Mouse (Mus musculus): Measurements from ENCODE around the gene Gadd45gip1. TPM values are rescaled to one million over a fixed set of nuclear protein-coding genes. Genes with fewer than 3 reads are reported as not detected.
"Not testable (repeated sequence)": the region's sequence is repeated elsewhere in the genome, so short reads cannot be mapped to it uniquely, and the experiment has no call there.

The Gadd45gip1 gene
- total RNA-seq, 1 experiment from 2014 or later, result 56.5 TPM

GRCm38 (mm10) chr8:84825636-84826035 is 5.7 kb upstream of the Gadd45gip1 start:
- peak; percentile 65 for ATAC-seq (replicated peaks; ENCODE audit: low read depth, poor library complexity, severe bottlenecking)

GRCm38 (mm10) chr8:84826518-84826917 is 4.8 kb upstream of the Gadd45gip1 start:
- ATAC-seq (replicated peaks; ENCODE audit: low read depth, poor library complexity, severe bottlenecking), result not testable (repeated sequence)

- ATAC-seq (replicated peaks; ENCODE audit: low read depth, poor library complexity, severe bottlenecking), result peak; percentile 76
Measured at GRCm38 (mm10) chr8:84832034-84832717, 854 bp downstream of the Gadd45gip1 start.

GRCm38 (mm10) chr8:84832759-84833742 is 1.7 kb downstream of the Gadd45gip1 start:
- no peak for ATAC-seq (replicated peaks; ENCODE audit: low read depth, poor library complexity, severe bottlenecking)

DNA sequence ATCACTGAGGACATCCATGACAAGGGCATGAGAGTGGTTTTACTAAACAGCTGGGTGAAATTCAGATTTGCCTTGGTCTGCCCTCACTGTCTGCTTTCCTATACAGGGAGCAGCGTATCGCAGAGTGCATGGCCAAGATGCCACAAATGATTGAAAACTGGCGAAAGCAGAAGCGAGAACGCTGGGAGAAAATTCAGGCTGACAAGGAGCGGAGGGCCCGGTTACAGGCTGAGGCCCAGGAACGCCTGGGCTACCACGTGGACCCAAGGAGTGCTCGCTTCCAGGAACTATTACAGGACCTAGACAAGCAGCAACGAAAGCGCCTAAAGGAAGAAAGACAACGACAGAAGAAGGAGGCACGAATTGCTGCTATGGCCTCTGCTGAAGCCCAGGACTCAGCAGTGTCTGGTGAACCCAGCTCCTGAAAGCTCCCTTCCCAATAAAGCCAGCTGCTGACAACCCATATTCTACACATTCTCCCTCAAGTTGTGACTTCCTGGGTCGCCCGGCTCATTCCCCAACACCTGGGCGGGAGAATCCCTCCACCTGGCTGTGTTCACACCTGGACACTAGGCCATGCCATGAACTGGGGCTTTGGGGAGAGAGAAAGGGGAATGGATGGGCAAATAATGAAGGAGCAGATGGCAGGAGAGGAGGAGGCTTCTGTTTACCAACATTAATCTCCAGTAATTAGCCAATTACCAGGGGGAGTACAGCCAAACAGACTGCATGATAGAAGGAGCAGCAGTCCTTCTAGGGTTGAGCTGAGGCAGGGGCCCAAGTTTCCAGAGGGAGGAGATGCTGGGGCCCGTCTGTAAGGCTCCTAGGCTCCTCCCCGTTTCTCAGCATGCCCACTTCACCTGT is 2.9 kb downstream of the Gadd45gip1 start:
- no peak for ATAC-seq (replicated peaks; ENCODE audit: low read depth, poor library complexity, severe bottlenecking)

DNA sequence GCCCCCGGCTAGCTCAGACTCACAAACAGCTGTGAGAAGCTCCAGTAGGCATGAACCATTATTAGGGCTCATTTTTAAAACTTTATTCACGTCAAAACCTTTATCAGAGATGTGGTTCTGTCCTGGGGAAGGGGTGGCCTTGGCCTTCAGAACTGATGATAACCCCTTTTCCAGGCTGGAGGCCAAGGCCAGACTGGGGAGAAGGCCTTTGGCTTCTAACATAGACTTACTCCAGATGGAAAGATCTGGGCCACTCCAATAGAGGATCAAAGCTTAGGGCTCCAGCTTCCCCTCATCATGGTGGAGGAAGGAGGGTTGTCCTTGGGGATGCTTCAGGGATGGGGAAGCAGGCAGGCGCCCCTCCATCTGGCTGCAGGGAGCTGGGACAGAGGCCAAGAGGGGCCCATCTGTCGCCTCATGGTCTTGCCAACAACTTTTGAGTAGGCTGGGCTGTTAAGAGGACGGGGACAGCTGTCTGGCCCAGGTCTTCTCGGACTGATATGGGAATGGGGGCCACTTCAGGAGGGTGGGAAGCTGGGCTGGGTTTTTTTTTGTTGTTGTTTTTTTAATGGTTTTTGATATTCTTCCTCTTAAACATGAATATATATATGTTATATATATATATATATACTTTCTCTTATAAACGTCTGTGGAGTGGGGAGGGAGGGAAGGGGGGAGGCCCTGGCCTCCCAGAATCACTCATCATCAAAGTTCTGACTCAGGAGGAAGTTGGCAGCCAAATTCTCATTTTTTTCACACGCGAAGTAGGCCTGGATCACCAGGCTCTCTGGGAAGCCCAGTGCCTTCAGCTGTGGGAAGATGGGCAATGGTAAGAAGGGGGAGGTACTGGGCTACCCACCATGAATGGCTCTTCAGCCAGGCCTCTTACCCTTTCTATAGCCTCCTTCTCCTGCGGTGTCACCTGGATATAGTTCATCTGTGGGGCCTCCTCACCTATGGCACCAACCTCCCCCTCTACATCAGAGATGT is 3.8 kb downstream of the Gadd45gip1 start:
- ATAC-seq (replicated peaks; ENCODE audit: low read depth, poor library complexity, severe bottlenecking), result no peak

GRCm38 (mm10) chr8:84837149-84837911 is 6.0 kb downstream of the Gadd45gip1 start:
- ATAC-seq (replicated peaks; ENCODE audit: low read depth, poor library complexity, severe bottlenecking), result no peak

GRCm38 (mm10) chr8:84837912-84838470 is 6.7 kb downstream of the Gadd45gip1 start:
- ATAC-seq (replicated peaks; ENCODE audit: low read depth, poor library complexity, severe bottlenecking), result no peak

GRCm38 (mm10) chr8:84838513-84838912 is 7.2 kb downstream of the Gadd45gip1 start:
- no peak for ATAC-seq (replicated peaks; ENCODE audit: low read depth, poor library complexity, severe bottlenecking)

DNA sequence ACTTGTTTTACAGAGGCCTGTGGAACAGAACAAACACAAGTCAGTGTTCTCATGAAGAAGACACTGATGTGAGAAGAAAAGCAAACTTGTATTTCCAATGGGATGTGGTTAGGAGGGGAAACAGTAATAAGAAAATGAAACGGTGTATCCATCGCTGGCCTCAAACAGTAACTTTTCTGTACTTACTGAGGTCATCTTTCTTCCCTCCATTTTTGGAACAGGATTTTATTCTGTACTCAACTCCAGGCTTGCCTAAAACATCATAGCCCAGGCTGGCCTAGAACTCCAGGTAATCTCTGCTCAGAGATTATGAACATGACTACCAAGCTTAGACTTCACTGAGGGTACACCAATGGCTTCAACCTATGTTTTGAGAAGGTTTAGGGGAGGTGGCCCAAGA is 8.1 kb downstream of the Gadd45gip1 start:
- ATAC-seq (replicated peaks; ENCODE audit: low read depth, poor library complexity, severe bottlenecking), result no peak

GRCm38 (mm10) chr8:84839875-84840247 is 8.5 kb downstream of the Gadd45gip1 start:
- no peak for ATAC-seq (replicated peaks; ENCODE audit: low read depth, poor library complexity, severe bottlenecking)

GRCm38 (mm10) chr8:84840248-84840999 is 9.1 kb downstream of the Gadd45gip1 start, which contains the start of gene Rad23a:
Rad23a (minus strand) TSS chr8:84840665.
- peak; percentile 91 for ATAC-seq (replicated peaks; ENCODE audit: low read depth, poor library complexity, severe bottlenecking)

DNA sequence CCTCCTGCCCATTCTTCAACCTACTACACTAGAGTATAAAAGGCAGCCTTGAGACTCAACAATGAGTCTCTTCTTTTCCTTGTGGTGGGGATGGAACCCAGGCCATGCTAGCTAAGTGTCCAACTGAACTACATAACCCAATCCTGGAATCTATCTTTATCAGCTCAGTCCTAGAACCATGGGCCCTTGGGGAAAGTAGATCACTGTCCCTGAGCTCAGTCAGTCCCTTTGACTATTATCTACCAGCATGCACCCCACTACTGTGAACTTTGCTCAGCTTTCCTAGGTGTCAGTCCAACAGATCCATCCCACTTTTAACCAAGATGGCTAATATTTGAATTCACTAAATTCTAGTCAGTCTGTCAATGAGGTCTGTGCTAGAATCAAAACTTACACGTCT is 10.2 kb downstream of the Gadd45gip1 start:
- no peak for ATAC-seq (replicated peaks; ENCODE audit: low read depth, poor library complexity, severe bottlenecking)

DNA sequence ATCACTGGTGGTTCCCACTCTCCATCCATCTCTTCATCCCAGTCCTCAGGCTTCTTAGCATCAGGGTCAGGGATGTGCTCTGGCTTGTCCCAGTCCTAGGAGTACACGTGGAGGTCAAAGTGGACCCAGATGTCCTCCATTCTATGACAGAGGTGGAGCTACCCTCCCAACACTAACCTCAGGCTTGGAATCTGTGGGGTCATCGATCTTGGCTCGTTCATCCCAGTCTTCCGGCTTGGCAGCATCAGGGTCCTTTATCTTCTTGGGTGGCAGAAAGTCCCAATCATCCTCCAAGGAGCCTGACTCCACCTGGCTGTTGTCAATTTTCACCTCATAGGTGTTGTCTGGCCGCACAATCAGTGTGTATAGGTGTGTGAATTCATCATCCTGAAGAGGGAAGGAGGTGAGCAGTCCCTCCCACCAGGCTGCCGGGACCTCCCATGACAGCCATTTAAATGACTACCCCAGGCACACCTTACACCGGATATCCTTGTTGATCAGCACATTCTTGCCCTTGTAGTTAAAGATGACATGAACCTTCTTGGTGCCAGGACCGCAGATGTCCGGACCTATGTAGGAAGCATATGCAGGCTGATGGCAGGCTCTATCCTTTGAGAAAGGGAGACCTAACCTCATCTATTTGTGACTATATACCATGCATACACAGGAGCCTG is 13.2 kb downstream of the Gadd45gip1 start:
- no peak for ATAC-seq (replicated peaks; ENCODE audit: low read depth, poor library complexity, severe bottlenecking)

DNA sequence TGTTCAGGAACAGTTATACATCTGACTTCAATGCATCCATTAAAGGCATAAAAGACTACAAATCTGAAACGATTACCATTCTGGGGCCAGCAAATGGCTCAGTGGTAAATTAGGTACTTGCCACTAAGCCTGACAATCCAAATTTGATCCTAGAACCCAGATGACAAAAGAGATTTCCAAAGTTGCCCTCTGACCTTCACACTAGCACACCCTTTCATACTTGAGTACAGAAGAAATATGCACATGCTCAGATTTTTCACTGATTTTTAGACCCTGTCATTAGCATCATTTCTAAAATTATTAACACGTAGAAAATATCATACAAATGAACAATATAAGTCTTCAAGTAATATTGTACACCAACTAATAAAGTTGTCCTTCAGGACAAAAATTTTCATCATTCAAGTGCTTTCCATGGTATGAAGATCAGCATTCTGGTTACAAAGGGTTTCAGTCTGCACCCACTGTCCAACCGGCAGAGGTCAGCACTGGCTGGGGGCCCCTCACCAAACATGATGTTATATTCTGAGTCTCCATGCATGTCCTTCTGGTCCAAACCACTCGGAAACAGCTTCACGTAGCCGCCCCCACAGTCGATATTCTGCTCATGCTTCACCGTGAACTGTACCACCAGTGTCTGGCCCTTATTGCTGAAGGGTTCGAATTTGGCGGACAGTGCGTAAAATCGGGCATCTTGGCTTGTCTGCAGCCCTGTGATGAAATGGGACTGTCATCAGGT is 14.2 kb downstream of the Gadd45gip1 start:
- ATAC-seq (replicated peaks; ENCODE audit: low read depth, poor library complexity, severe bottlenecking), result no peak

DNA sequence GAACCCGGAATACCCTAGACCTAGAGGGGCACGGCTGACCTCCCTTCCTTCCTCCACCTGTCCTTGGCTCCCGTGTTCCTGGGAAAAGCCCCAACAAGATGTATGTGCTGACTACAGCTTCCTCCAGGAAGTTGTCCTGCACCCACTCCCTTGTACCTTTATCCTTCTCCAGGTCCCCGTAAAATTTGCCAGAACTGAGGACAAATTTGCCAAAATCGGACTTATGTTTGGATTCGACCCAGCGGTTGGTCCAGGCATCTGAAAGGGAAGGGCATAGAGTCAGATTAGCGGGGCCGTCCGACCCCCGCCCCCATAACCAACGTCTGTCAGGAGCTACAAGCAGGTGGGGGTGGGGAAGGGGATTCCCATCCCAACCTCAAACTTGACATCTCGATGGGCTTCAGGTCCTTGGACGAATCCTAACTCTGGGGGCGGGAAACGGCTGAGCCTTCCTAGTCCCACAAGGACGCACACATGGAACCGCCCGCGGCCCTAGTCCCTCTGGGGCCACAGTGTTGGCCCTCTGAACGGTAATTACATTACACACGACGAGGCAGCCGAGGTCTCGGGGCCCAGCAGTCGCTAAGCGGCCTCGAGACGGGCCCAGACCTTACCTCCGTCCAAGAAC is 14.9 kb downstream of the Gadd45gip1 start:
- no peak for ATAC-seq (replicated peaks; ENCODE audit: low read depth, poor library complexity, severe bottlenecking)

Data from common myeloid progenitor, adult 5-6 weeks (primary cell).